Mouse (Mus musculus) brain, embryonic 14.5 days (tissue): ENCODE measurements around the gene Plekhm1. TPM values are rescaled to one million over a fixed set of nuclear protein-coding genes. Genes with fewer than 3 reads are reported as not detected.
"Not testable (repeated sequence)": the region's sequence is repeated elsewhere in the genome, so short reads cannot be mapped to it uniquely, and the experiment has no call there.

Experiments used
- DNase-seq: peaks from one replicate; pipeline ENCODE4 v3.0.0-alpha.2; 2011; ENCODE audit warnings: low read depth
- CTCF ChIP-seq: fragments of 200-500 bp; IDR thresholded peaks from 2 replicates; pipeline ENCODE4 v1.5.1; 2012; ENCODE audit warnings: inconsistent platforms, mild to moderate bottlenecking, moderate library complexity, borderline replicate concordance; ENCODE audit not compliant: insufficient read depth, insufficient read length; ENCODE audit errors: extremely low read depth
- POLR2A ChIP-seq: fragments of 200-500 bp; IDR thresholded peaks from 2 replicates; pipeline ENCODE4 v1.6.1; 2012; ENCODE audit warnings: mild to moderate bottlenecking, inconsistent platforms, borderline replicate concordance; ENCODE audit not compliant: poor library complexity, insufficient read depth, insufficient read length, severe bottlenecking; ENCODE audit errors: extremely low read depth
- polyA plus RNA-seq: library from polyadenylated mRNA; depleted of rRNA; stranded (reverse); fragments of >200 nt; gene quantifications from 2 replicates; pipeline ENCODE4 v1.2.3, GENCODE M21; 2012; rRNA removed

Gene Plekhm1
- polyA plus RNA-seq, result 16.9 and 17.4 TPM in 2 replicates

DNA sequence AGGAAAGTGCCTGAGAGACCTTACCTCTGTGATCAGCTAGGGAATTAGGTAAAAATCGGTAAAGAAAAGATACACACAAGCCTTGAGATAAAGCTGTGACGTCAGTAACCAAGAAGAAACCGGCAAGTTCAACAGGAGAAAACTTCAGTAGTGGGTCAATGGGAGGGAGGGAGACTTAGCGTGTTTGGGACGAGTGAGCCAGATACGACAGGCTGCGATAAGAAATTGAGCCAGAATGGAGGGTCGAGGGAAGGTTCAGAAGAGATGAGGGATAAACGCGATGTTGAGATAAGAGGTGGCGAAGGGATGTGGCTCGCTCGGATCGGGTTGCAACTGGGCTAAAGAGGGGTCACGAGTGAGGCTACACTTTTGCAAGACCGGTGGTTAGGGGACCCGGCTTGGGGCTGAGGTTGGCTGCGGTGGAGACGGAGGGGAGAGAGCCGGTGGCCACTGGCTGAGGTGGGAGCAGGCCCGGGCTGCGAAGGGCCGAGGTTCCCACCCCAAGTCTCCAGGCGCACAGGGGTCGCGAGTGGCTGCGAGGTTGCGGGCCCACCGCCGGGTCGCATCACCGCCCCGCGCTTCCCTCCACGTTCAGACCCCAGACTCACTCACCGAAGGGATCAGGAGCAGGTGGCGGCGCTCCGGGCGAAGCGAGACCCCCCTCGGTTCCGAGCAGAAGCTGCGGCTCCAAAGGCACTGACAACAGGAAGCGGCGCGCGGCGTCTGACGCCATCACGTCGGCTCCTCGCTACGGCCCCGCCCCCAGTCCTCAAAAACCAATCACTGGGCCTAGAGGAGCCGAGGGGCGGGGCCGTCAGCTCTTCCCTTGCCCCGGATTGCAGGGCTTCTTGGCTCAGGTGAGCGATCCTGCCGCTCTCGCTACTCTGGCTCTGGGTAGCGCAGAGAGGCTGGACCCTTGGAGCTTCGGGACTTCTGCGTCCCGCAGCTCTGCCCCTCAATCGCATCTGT, at the start of gene Plekhm1:
Plekhm1 (minus strand) TSS at position 707 of the 969 bp plus-strand sequence.
- DNase-seq, result peak; percentile 98
- no peak for TF ChIP-seq CTCF
- TF ChIP-seq POLR2A, result 0 out of 2 replicates have a peak, but pooled peaks have one; percentile 41

DNA sequence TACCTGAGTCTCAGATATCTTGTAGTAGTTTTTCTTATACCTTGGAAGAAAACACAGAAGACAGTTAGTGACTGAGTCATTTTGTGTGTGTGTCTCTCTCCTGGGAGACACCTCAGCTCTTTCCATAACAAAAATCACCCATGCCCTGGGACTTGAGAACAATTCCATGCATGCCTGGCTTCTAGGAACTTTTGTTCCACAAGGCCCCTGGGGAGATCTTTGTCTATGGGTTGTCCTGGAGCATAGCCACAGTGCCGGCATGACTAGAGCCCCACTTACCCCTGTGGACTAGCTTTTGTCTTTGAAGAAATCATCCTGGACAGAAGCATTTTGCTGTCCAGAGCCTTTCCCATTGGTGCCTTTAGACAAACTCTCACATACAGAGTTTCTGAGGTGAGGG, 38.6 kb upstream of the Plekhm1 start:
- DNase-seq, result not testable (repeated sequence)

DNA sequence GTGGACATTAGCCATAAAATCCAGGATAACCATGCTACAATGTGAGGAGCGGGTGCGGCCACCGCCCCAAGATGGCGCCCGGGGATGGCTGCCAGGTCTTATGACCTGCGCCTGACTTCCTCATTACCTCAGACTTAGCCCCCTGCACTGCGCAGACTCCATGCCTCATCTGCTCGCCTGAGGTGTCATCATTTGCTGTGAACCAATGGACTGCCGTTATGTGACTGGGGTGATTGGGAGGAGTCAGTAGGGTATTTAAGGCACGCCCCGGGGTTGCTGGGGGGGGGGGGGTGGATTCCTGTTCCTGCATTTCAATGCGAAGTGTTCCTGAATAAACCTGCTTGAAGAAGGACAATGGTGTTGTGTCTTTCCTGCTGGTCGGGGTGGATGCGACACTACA, 37.2 kb upstream of the Plekhm1 start:
- DNase-seq, result not testable (repeated sequence)

DNA sequence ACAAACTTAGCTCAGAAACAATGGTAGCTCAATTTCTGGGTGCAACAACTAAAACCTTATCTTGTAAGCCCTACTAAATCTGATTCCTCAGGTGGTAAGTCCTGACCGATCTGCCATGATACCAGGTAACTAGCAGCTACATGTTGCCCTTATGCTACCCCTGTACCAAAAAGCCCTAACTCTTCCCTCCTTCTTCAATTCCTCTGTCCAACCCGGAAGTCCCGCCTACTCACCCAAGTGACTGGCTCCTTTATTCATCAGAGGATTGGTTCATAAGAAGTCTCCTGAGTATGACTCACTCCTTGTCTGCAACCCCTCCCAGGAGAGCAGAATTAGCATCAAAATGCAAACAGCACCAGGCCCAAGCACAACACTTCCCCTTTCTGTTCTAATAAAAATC, 31.2 kb upstream of the Plekhm1 start:
- no peak for DNase-seq
- TF ChIP-seq POLR2A, result no peak
- TF ChIP-seq CTCF, result no peak

DNA sequence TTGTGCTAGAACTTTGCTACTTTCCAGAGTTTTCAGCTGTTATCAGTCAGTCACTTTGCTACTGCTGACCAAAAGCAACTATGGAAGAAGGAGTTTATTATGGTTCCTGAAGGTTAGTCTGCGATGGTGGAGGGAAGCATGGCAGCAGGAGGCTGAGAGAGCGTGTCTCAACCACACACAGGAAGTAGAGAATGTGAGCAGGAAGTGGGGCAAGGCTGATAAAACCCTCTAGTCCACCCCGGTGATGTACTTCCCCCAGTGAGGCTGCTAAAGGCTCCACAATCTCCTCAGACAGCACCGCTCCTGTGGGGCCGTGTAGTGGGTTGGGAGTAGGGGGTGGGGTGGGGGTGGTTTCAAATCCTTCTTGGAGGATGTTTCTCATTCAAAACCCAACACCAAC, 23.8 kb upstream of the Plekhm1 start:
- TF ChIP-seq POLR2A, result no peak
- TF ChIP-seq CTCF, result no peak
- DNase-seq, result no peak

DNA sequence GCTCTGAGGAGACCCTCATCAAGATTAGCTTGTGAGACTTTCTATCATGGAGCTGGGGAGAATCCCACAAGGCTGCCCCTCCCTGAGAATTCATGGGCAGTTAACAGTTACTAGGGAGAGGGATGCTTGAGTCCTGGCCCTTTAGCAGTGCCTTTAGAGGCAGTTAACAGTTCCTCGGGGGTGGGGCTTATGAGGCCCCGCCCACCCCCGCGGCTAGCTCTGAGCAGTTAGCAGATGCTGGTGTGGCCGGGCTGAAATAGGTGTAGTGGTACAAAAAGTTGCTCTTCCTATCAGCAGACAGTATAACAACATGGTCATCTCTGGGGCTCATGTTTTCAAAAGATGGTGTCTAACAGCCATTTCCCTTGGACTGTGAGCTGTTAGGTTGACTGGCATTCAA, 12.5 kb upstream of the Plekhm1 start:
- no peak for TF ChIP-seq POLR2A
- TF ChIP-seq CTCF, result no peak
- DNase-seq, result no peak

DNA sequence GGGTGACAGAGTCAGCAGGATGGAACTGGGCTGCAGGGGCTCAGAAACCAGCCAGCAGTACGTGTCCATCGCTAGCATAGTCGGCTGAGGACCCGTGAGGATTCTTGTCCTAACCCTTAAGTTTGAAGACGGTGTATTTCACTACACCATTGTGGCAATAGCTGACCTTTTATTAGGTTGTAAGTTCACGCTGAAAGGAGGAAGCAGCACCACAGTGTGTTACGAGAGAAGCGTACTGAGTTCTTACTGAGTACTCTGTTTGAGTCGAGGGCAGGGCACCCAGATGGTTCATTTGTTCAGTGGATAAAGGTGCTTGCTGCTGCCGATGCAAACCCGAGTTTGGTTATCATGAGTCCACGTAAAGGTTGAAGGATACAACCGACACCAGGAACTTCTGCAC, 7.2 kb upstream of the Plekhm1 start:
- TF ChIP-seq POLR2A, result no peak
- TF ChIP-seq CTCF, result no peak

DNA sequence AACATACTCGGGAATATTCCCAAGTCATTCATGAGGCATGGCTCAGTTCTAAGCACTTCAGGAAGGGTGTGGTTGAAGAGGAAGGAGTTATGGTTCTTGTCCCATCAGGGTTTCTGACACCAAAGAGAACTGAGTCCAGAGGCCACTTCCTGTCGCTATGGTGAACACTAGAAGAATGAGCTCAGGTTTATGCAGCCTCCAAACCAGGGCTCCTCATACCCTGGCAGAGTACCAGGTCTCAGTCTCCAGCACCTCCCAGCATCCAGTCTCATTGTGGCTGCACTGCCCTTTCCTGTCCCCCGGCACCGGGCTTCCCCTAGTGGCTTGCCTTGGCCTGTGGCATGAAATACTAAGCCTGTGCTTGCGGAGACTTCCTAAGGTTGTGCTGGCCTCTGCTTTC, 6.7 kb upstream of the Plekhm1 start:
- no peak for TF ChIP-seq POLR2A
- no peak for TF ChIP-seq CTCF
- DNase-seq, result no peak

More for the DNA sequence above, 7.2 kb upstream of the Plekhm1 start:
- no peak for DNase-seq

DNA sequence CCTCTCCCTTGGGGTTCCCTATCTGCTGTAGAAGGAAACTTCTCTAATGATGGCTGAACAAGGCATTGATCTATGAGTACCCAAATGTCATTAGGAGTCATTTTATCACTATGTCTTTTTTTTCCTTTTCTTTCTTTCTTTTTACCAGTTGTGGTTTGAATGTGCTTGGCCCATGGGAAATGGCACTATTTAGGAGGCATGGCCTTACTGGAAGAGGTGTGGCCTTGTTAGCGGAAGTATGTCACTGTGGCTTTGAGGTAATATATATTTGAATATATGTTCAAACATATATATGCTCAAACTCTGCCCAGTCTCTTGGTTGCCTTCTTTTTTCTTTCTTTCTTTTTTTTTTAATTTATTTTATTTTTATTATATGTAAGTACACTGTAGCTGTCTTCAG, 1.0 kb upstream of the Plekhm1 start:
- no peak for DNase-seq
- TF ChIP-seq POLR2A, result no peak
- no peak for TF ChIP-seq CTCF

DNA sequence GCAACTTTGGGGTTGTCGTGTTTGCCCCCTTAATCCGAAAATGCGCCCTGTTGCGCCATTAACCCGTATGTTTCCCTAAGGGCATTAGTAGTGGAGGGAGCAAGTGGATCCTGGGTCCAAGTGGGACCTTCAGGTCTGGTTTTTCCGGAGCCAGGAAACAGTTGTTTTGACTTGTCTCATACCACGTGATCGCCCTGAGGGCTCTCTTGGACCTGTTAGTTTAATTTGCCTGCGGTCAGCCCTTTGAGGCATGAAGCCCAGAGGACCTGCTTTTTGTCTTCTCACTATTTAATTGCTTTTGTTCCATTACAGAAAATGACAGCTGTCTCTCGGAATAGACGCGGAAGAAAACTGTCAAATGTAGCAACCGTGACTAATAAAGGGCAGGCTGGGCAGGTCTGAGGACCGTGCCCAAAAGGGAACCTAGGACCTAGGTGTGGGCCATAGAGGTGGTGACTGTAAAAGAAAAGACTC, 500 bp upstream of the Plekhm1 start:
- no peak for DNase-seq
- no peak for TF ChIP-seq CTCF
- TF ChIP-seq POLR2A, result no peak

DNA sequence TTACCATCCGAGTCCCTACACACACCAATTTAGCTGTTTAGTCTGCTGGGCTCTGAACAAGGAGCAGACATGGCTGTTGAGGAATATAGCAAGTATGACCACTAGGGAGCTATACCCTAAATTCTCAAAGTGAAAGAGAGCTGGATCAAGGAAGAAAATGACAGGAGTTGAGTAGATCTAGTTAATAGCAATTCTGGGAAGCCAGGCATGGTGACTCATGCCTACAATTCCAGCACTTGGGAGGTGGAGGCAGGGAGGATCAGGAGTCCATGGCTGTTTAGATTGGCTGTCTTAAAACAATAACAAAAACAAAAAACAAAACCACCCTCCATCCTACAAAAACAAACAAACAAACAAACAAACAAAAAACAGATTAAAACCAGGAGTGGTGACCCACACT, 1.2 kb downstream of the Plekhm1 start:
- TF ChIP-seq CTCF (no peak), POLR2A (no peak)
- DNase-seq, result no peak

DNA sequence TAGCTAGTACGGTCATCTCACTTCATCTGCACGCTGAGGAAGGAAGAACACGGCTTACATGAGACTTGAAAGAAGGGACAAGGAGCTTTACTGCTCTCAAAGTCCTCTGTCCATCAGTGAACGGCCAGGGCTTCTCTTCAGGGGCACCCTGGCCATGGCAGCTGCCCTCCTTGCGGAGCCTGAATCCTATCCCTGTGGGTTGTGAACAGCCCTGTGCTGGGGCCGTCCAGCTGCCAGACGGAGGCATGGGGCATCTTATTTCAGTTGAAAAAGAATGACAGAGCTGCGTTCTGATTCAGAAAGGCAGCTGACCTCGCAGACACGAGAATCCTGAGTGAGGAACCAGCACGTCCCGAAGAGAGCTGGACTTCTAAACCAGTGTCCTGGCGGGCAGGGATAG, 3.6 kb downstream of the Plekhm1 start:
- TF ChIP-seq CTCF, result no peak
- TF ChIP-seq POLR2A, result no peak
- no peak for DNase-seq

DNA sequence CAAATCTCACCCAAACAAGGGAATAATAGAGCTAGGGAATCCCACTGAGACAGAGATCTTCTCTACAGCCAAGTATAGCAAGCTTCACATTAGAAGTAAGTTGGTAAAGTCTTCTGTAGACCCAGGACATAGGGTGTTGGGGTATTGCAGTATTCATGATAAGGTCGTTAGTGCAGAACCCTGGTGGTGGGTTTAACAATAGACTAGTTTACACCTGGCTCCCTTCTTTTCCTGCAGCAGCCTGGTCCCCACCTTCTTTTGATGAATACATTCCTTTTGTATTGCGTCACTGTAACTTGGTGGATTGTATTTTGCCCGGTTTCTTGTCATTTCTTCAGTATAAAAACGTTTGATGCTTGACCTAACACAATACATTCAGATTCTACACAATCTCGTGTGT, 5.4 kb downstream of the Plekhm1 start:
- not testable (repeated sequence) for DNase-seq

DNA sequence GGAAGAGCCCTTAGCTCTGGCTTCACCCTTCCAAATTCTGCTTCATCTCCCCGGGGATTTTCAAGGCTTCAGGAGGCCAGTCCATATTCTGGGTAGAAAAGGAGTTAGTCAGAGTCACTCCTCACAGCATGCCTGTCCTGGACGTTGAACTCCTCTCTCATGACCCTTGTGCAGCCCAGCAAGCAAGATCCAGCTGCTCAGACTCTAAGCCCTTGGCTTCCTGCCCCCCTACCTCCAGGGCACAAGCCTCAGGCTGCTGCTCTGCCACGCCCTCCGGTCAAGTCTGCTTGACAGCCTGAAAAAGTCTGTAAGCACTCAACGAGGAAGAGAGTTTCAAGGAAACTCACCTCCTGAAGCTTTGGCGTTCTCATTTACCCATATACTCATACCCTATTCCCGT, 5.9 kb downstream of the Plekhm1 start:
- TF ChIP-seq POLR2A (no peak), CTCF (no peak)
- DNase-seq, result no peak

DNA sequence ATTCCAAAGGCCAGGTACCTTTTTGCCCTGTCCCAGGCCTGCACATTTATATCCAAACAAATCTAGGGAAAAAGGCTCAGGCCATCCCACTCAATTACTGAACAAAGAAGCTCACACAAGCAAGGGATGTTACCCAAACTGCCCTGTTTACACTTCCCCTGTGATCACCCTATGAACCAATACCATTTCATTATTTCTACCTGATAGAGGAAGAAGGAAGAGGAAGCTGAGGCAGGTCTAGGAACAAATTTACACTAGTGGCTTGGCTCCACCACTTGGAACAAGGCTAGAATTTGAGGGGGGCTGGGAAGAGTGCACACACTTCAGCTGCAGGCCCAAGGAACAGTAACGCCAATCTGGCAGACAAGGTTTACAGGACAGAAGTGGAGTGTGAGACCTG, 6.7 kb downstream of the Plekhm1 start:
- no peak for DNase-seq
- TF ChIP-seq CTCF, result no peak
- TF ChIP-seq POLR2A, result no peak

DNA sequence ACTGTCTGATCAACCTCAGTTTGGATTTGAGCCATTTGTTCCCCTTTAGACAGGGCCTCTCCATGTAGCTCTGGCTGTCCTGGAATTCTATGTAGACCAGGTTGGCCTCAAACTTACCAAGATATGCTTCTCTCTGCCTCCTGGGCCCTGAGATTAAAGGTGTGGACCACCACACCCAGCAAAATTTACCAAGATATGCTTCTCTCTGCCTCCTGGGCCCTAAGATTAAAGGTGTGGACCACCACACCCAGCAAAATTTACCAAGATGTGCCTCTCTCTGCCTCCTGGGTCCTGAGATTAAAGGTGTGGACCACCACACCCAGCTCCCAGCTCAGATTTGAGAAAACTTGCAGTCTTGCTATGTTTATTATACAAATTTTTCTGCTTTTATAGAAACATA, 7.9 kb downstream of the Plekhm1 start:
- DNase-seq, result no peak
- TF ChIP-seq CTCF (no peak), POLR2A (no peak)
